In genomic region chr6:119105651-119106595, GRCm38 (mm10) we compare ENCODE assay signal across 10 mouse cellular contexts.
DNase-seq lines count a peak whose midpoint lies in the region; ATAC-seq and TF ChIP-seq lines count a peak whose summit lies in the region.
"Had no signal": no experiment of that assay in that cellular context is flagged by ENCODE, and none has a peak within 500 bp of the region (broad histone marks: within the 10 kb centered on the region; RNA-seq: fewer than 3 reads in every experiment).

No protein-coding gene starts in this region.

- no peak overlapping the region for H3K9ac ChIP-seq in embryonic facial prominence, embryonic 15.5 days
- H3K9ac ChIP-seq in limb, embryonic 12.5 days (replicated peaks) = peak overlapping the region; percentile 84

- no peak for TF ChIP-seq CTCF in gastrocnemius, adult 2 months (IDR thresholded peaks at IDR 0.05)

- H3K4me3 ChIP-seq in gastrocnemius, adult 2 months = peak overlapping the region; percentile 80
- peak overlapping the region; percentile 15 for H3K4me3 ChIP-seq in brown adipose tissue, adult 24 weeks (ENCODE audit: insufficient read depth, low read depth, low read length)
- peak overlapping the region; percentile 67 for H3K4me3 ChIP-seq in embryonic facial prominence, embryonic 15.5 days (replicated peaks)
- peak overlapping the region; percentile 73 for H3K4me3 ChIP-seq in limb, embryonic 12.5 days (replicated peaks)

- H3K27me3 ChIP-seq in embryonic facial prominence, embryonic 15.5 days = peaks cover 20% of the 10 kb centered on the region
- H3K27me3 ChIP-seq in limb, embryonic 12.5 days = peaks cover 23% of the 10 kb centered on the region

- no peaks in the 10 kb centered on the region for H3K36me3 ChIP-seq in embryonic facial prominence, embryonic 15.5 days
- no peaks in the 10 kb centered on the region for H3K36me3 ChIP-seq in limb, embryonic 12.5 days

- peak overlapping the region; percentile 75 for H3K27ac ChIP-seq in gastrocnemius, adult 2 months
- H3K27ac ChIP-seq in brown adipose tissue, adult 24 weeks (replicated peaks; ENCODE audit: low read depth, low read length) = no peak overlapping the region
- H3K27ac ChIP-seq in embryonic facial prominence, embryonic 15.5 days (replicated peaks) = no peak overlapping the region
- no peak overlapping the region for H3K27ac ChIP-seq in limb, embryonic 12.5 days

- H3K4me2 ChIP-seq in embryonic facial prominence, embryonic 15.5 days (replicated peaks) = peak overlapping the region; percentile 85
- peak overlapping the region; percentile 91 for H3K4me2 ChIP-seq in limb, embryonic 12.5 days

- H3K9me3 ChIP-seq in embryonic facial prominence, embryonic 15.5 days (replicated peaks) = no peaks in the 10 kb centered on the region
- H3K9me3 ChIP-seq in limb, embryonic 12.5 days = no peaks in the 10 kb centered on the region

- 28% methylated on average over 11 of the region's 11 CpGs for WGBS in embryonic facial prominence, embryonic 15.5 days
- 17% methylated on average over 11 of the region's 11 CpGs for WGBS in limb, embryonic 12.5 days

- no peaks in the 10 kb centered on the region for H3K4me1 ChIP-seq in brown adipose tissue, adult 24 weeks (ENCODE audit: control insufficient read depth, insufficient read depth, insufficient read length, low read length)
- peaks cover 32% of the 10 kb centered on the region for H3K4me1 ChIP-seq in embryonic facial prominence, embryonic 15.5 days
- H3K4me1 ChIP-seq in limb, embryonic 12.5 days (replicated peaks) = peaks cover 52% of the 10 kb centered on the region

- intact Hi-C loops in gastrocnemius, adult 2 months (cut with DNase I) = loop anchor here (2.0 to 10.0 kb wide), 3 partner anchors 91 to 459 kb away; no protein-coding TSS in a partner anchor

- no peak for DNase-seq in gastrocnemius, adult 2 months
- DNase-seq in gastrocnemius, adult 8-10 months (ENCODE audit: low spot score in 2 of 2) = no peak
- no peak for DNase-seq in urinary bladder, adult 18-20 months (ENCODE audit: low spot score in 2 of 2)
- DNase-seq in layer of hippocampus, adult 9-11 months = no peak
- no peak for DNase-seq in layer of hippocampus, postnatal 10 days (ENCODE audit: low spot score in 2 of 2)
- DNase-seq: gastrocnemius, postnatal 14 days; left cerebral cortex, postnatal 4 days had no signal

- no peak for ATAC-seq in embryonic facial prominence, embryonic 15.5 days (ENCODE audit: insufficient number of reproducible peaks, low FRiP score, low TSS enrichment, low read depth)
- no peak for ATAC-seq in limb, embryonic 12.5 days (ENCODE audit: insufficient number of reproducible peaks, insufficient read depth, low FRiP score, low TSS enrichment, low read depth)

Comparison
In these comparisons a context has a peak if more than half of its experiments do, and no peak if none do; other contexts are left out.
1. H3K4me3 ChIP-seq: peak in every context shown above with its lines; median percentile 80 in gastrocnemius, adult 2 months; 73 in limb, embryonic 12.5 days; 67 in embryonic facial prominence, embryonic 15.5 days; 15 in brown adipose tissue, adult 24 weeks.